Mouse (Mus musculus): ENCODE data around the gene Frmd7. TPM values are rescaled to one million over a fixed set of nuclear protein-coding genes. Genes with fewer than 3 reads are reported as not detected.

Frmd7 gene
- total RNA-seq (2018; cell fraction: chromatin; rRNA removed): under 1 TPM in 13 of 26 experiments, not detected in 13; 0.33 to 0.99 (median 0.55) TPM
- not detected for total RNA-seq (2018; cell fraction: cytosol; rRNA removed)
- under 1 TPM in 11 of 26 experiments, not detected in 15; 0.22 to 0.49 (median 0.29) TPM for total RNA-seq (2018; cell fraction: nucleus; rRNA removed)
- not detected in 3 replicates for polyA plus RNA-seq (2018)

DNA sequence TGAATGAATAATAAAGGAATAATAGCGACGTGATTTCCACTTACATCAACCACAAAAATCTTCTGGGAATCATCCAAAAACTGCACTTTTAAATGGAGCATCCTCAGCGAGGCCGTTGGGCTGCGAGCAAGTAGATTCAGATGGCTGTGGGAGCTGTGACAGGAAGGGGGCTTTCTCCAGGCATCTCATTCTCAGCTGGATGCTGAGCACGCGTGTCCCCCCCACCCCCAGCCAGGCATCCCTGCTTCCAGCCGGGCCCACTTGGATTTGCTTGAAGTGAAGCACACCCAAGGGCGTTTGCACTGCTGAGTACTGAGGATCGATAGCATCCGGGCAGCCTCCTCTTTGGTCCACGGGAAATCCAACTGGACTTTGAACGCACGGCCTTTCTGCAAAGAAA, at the start of gene Frmd7:
TSS of gene Frmd7 (minus strand) at position 101 of the 400 bp plus-strand sequence.
- H3K36me3 ChIP-seq (ENCODE audit: inconsistent target): no peaks in the 10 kb centered on the region
- H3K4me3 ChIP-seq (ENCODE audit: inconsistent target): no peak within 1 kb of the TSS
- H3K79me2 ChIP-seq (ENCODE audit: inconsistent target): no peaks in the 10 kb centered on the region
- no peak within 1 kb of the TSS for H3K27ac ChIP-seq
- 97% methylated on average over 11 of the region's 14 CpGs for WGBS (ENCODE audit: missing documents)

DNA sequence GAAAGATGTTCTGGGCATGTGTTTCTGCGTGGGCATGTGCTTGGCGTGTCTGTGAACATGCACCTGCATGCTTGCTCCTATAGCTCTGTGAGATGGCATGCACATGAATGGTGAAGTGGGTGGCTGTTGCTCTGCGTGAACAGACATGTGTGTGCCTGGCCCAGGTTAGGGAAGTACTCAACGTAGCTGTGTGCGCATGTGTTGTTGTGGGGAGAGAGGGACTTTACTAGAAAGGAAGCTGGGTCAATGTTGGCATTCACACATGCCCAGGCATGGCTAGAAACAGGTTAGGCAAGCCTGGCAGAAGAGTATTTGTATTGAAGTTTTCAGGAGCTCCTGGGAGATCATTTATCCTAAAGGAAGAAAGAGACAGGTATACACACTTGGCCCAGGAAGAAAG, 48.8 kb upstream of the Frmd7 start:
- no peaks in the 10 kb centered on the region for H3K36me3 ChIP-seq (ENCODE audit: inconsistent target)
- no peak overlapping the region for H3K27ac ChIP-seq
- no peaks in the 10 kb centered on the region for H3K79me2 ChIP-seq (ENCODE audit: inconsistent target)
- H3K4me3 ChIP-seq (ENCODE audit: inconsistent target): no peak overlapping the region
- WGBS (ENCODE audit: missing documents): 93% methylated on average over 4 of the region's 5 CpGs

DNA sequence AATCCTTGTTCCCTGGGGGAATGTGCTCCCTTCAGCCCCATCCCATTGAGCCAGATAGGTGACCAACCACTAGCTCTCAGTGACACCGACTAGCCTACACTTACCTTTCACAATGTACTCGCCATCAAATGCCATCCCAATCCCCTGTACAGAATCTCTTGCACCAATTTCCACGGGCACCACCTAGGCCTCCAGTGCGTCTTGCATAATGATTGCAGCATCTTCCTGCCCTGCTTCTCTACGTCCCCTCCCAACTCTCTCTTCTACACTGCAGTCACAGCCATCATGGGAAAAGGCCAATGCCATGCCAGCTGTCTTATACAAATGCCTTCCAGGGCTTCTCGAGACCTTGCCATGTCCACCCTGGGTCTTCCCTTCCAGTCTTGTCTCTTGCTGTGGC, 47.4 kb upstream of the Frmd7 start:
- WGBS (ENCODE audit: missing documents): 61% methylated on average over 5 of the region's 6 CpGs
- Histone ChIP-seq H3K27ac (no peak overlapping the region), H3K4me3 (ENCODE audit: inconsistent target) (no peak overlapping the region)

DNA sequence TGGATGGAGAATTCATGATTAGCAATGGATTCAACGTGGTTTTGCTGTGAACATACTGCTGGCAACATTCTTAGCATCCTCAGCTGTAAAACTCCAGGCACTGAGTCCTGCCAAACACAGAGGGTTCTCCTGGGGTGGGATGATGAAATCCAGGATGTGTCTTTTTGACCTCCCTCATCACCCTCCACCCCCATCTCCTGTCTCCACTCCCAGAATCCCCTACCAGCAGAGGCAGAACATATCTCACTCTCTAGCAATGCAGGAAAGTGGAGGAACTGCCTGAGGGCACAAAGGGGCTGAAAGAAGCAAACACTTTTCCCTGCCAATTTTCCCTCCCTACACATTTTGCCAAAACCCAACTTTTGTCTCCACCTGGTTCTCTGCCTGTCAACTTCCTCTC, 46.1 kb upstream of the Frmd7 start:
- Histone ChIP-seq H3K27ac (no peak overlapping the region), H3K36me3 (ENCODE audit: inconsistent target) (no peaks in the 10 kb centered on the region), H3K79me2 (ENCODE audit: inconsistent target) (no peaks in the 10 kb centered on the region), H3K4me3 (ENCODE audit: inconsistent target) (no peak overlapping the region)
- WGBS (ENCODE audit: missing documents): 71% methylated on average over 1 of the region's 1 CpGs

More for the DNA sequence above, 47.4 kb upstream of the Frmd7 start:
- H3K79me2 ChIP-seq (ENCODE audit: inconsistent target): no peaks in the 10 kb centered on the region
- H3K36me3 ChIP-seq (ENCODE audit: inconsistent target): no peaks in the 10 kb centered on the region

DNA sequence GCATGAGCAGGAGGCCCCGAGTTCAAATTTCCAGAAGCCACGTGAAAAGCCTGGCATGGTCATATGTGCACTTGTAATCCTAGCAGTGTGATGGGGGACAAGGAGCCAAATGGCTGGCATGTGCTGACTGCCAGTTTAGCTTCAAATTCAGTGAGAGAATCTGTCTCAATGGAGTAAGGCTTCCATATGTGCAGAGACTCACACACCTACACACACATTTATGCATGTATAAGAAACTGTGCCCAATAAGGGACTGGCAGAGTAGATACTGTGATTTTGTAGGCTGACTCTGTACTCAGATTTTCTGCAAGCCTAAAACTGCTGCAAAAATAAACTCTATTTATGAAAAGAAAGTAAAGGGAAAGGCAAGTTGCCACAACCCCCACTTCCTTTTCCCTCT, 35.9 kb upstream of the Frmd7 start:
- Histone ChIP-seq H3K79me2 (ENCODE audit: inconsistent target) (no peaks in the 10 kb centered on the region), H3K36me3 (ENCODE audit: inconsistent target) (no peaks in the 10 kb centered on the region), H3K27ac (no peak overlapping the region), H3K4me3 (ENCODE audit: inconsistent target) (no peak overlapping the region)
- WGBS (ENCODE audit: missing documents): 100% methylated on average over 1 of the region's 2 CpGs

DNA sequence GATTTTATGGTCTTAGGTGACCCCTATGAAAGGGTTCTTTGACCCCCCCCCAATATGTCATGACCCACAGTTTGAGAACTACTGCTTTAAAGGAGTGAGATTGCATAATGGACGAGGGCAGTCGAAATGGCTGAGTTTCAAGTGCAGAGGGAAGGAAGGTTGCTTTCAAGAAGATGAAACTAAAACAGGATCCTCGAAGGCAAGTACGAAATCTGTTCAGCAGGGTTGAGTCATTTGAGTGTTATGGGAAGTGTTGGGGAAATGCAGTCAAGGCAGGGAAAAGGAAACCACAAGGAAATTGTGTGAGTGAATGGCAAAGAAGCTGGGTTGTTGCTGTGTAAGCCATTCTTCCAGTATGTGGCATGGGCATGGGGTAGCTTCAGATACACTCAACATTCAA, 29.6 kb upstream of the Frmd7 start:
- Histone ChIP-seq H3K36me3 (ENCODE audit: inconsistent target) (no peaks in the 10 kb centered on the region), H3K27ac (peak overlapping the region; percentile 37), H3K4me3 (ENCODE audit: inconsistent target) (no peak overlapping the region), H3K79me2 (ENCODE audit: inconsistent target) (no peaks in the 10 kb centered on the region)
- 20% methylated on average over 2 of the region's 4 CpGs for WGBS (ENCODE audit: missing documents)

GRCm38 (mm10) chrX:50969907-50970306, 27.4 kb upstream of the Frmd7 start:
- Histone ChIP-seq H3K27ac (no peak overlapping the region), H3K36me3 (ENCODE audit: inconsistent target) (no peaks in the 10 kb centered on the region), H3K79me2 (ENCODE audit: inconsistent target) (no peaks in the 10 kb centered on the region), H3K4me3 (ENCODE audit: inconsistent target) (no peak overlapping the region)
- WGBS (ENCODE audit: missing documents): 83% methylated on average over 5 of the region's 5 CpGs

DNA sequence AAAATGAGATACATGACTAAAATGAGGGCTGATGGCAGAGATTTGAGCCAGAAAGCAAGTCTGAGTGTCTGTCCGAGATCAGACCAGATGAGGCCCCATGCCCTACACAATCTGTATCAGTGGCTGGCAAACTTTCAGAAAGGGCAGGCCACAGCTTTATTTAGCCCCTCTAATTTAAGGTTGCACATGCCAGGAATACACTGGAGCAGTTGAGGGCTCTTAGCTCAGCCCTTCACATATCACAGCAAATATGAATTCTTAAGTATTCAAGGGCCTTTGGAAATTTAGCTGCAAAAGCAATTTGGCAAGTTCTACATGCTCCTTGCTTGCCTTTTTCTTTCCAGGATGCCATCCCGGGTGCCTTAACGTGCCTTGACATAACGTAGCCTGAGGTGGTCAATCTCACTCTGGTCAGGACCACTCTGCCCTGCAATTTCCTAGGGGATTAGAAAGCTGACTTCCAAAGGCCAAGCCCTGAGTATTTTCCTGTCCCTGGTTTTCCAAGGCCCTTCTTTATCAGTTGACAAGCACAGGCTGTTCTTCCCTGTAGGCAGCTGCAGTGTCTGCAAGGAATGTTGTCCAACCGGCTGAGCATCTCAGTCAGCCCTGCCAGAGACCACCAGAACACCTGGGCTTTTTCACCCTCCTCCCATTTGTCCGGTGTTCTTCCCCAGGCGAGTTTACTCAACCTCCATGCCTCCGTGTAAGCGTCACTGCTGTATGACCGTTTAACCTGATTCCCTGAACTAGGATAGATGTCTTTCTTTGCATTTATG, 25.8 kb upstream of the Frmd7 start:
- 88% methylated on average over 10 of the region's 10 CpGs for WGBS (ENCODE audit: missing documents)
- Histone ChIP-seq H3K27ac (no peak overlapping the region), H3K36me3 (ENCODE audit: inconsistent target) (no peaks in the 10 kb centered on the region)

GRCm38 (mm10) chrX:50965157-50965556, 22.6 kb upstream of the Frmd7 start:
- H3K27ac ChIP-seq: no peak overlapping the region
- 88% methylated on average over 3 of the region's 3 CpGs for WGBS (ENCODE audit: missing documents)
- H3K4me3 ChIP-seq (ENCODE audit: inconsistent target): no peak overlapping the region
- H3K79me2 ChIP-seq (ENCODE audit: inconsistent target): no peaks in the 10 kb centered on the region
- no peaks in the 10 kb centered on the region for H3K36me3 ChIP-seq (ENCODE audit: inconsistent target)

More for the DNA sequence above, 25.8 kb upstream of the Frmd7 start:
- H3K4me3 ChIP-seq (ENCODE audit: inconsistent target): no peak overlapping the region
- H3K79me2 ChIP-seq (ENCODE audit: inconsistent target): no peaks in the 10 kb centered on the region

GRCm38 (mm10) chrX:50962955-50963354, 20.4 kb upstream of the Frmd7 start:
- Histone ChIP-seq H3K27ac (no peak overlapping the region), H3K79me2 (ENCODE audit: inconsistent target) (no peaks in the 10 kb centered on the region), H3K36me3 (ENCODE audit: inconsistent target) (no peaks in the 10 kb centered on the region), H3K4me3 (ENCODE audit: inconsistent target) (no peak overlapping the region)
- WGBS (ENCODE audit: missing documents): 89% methylated on average over 6 of the region's 6 CpGs

- H3K36me3 ChIP-seq (ENCODE audit: inconsistent target): no peaks in the 10 kb centered on the region
- H3K79me2 ChIP-seq (ENCODE audit: inconsistent target): no peaks in the 10 kb centered on the region
- no peak overlapping the region for H3K27ac ChIP-seq
- WGBS (ENCODE audit: missing documents): no CpG with 5 or more reads among the region's 2 CpGs
- H3K4me3 ChIP-seq (ENCODE audit: inconsistent target): no peak overlapping the region
Measured at GRCm38 (mm10) chrX:50948633-50949032, 6.1 kb upstream of the Frmd7 start.

- H3K27ac ChIP-seq: no peak overlapping the region
- H3K4me3 ChIP-seq (ENCODE audit: inconsistent target): no peak overlapping the region
- H3K79me2 ChIP-seq (ENCODE audit: inconsistent target): no peaks in the 10 kb centered on the region
- no peaks in the 10 kb centered on the region for H3K36me3 ChIP-seq (ENCODE audit: inconsistent target)
- WGBS (ENCODE audit: missing documents): 91% methylated on average over 4 of the region's 4 CpGs
Measured at GRCm38 (mm10) chrX:50948116-50948515, 5.6 kb upstream of the Frmd7 start.

- Histone ChIP-seq H3K27ac (no peak overlapping the region), H3K36me3 (ENCODE audit: inconsistent target) (no peaks in the 10 kb centered on the region), H3K4me3 (ENCODE audit: inconsistent target) (no peak overlapping the region), H3K79me2 (ENCODE audit: inconsistent target) (no peaks in the 10 kb centered on the region)
- 100% methylated on average over 1 of the region's 3 CpGs for WGBS (ENCODE audit: missing documents)
Measured at GRCm38 (mm10) chrX:50937117-50937516, 5.4 kb downstream of the Frmd7 start.

- WGBS (ENCODE audit: missing documents): 72% methylated on average over 3 of the region's 3 CpGs
- no peaks in the 10 kb centered on the region for H3K36me3 ChIP-seq (ENCODE audit: inconsistent target)
Measured at GRCm38 (mm10) chrX:50930309-50930708, 12.2 kb downstream of the Frmd7 start.

GRCm38 (mm10) chrX:50926893-50927545, 15.5 kb downstream of the Frmd7 start:
- no peaks in the 10 kb centered on the region for H3K36me3 ChIP-seq (ENCODE audit: inconsistent target)
- no peak overlapping the region for H3K4me3 ChIP-seq (ENCODE audit: inconsistent target)
- 74% methylated on average over 10 of the region's 10 CpGs for WGBS (ENCODE audit: missing documents)
- no peak overlapping the region for H3K27ac ChIP-seq
- no peaks in the 10 kb centered on the region for H3K79me2 ChIP-seq (ENCODE audit: inconsistent target)

More at GRCm38 (mm10) chrX:50930309-50930708, 12.2 kb downstream of the Frmd7 start:
- no peak overlapping the region for H3K27ac ChIP-seq
- H3K79me2 ChIP-seq (ENCODE audit: inconsistent target): no peaks in the 10 kb centered on the region
- H3K4me3 ChIP-seq (ENCODE audit: inconsistent target): no peak overlapping the region
